45 mouse cellular contexts compared by ENCODE assay signal in genomic region chr10:95814351-95814750, GRCm38 (mm10). TPM values are rescaled to one million over a fixed set of nuclear protein-coding genes. Genes with fewer than 3 reads are reported as not detected.
"Had no signal": no experiment of that assay in that cellular context is flagged by ENCODE, and none has a peak within 500 bp of the region (broad histone marks: within the 10 kb centered on the region; RNA-seq: fewer than 3 reads in every experiment).

No protein-coding gene starts in this region.

- H3K27ac ChIP-seq: heart, embryonic 10.5 days; heart, embryonic 13.5 days; heart, embryonic 15.5 days; hindbrain, embryonic 10.5 days; hindbrain, embryonic 12.5 days; hindbrain, embryonic 13.5 days; hindbrain, embryonic 14.5 days; hindbrain, embryonic 15.5 days; hindbrain, postnatal 0 days; intestine, embryonic 15.5 days; kidney, embryonic 15.5 days; kidney, postnatal 0 days; layer of hippocampus, adult 2 months had no signal

- H3K4me1 ChIP-seq: heart, embryonic 10.5 days; intestine, embryonic 15.5 days had no signal

- H3K9me3 ChIP-seq: heart, embryonic 10.5 days; heart, embryonic 13.5 days; heart, embryonic 15.5 days; hindbrain, embryonic 10.5 days; hindbrain, embryonic 12.5 days; hindbrain, embryonic 13.5 days; hindbrain, embryonic 15.5 days; intestine, embryonic 15.5 days; kidney, embryonic 15.5 days had no signal

- H3K27me3 ChIP-seq: heart, embryonic 13.5 days; heart, embryonic 15.5 days; hindbrain, embryonic 12.5 days; hindbrain, embryonic 13.5 days; hindbrain, embryonic 15.5 days; intestine, embryonic 15.5 days; kidney, embryonic 15.5 days had no signal

- H3K9ac ChIP-seq: heart, embryonic 13.5 days; heart, embryonic 15.5 days; hindbrain, embryonic 12.5 days; hindbrain, embryonic 13.5 days; hindbrain, embryonic 14.5 days; hindbrain, embryonic 15.5 days; intestine, embryonic 15.5 days; kidney, embryonic 15.5 days had no signal

- H3K36me3 ChIP-seq: heart, embryonic 10.5 days; heart, embryonic 13.5 days; heart, embryonic 15.5 days; hindbrain, embryonic 10.5 days; hindbrain, embryonic 12.5 days; hindbrain, embryonic 13.5 days; hindbrain, embryonic 15.5 days; intestine, embryonic 15.5 days; kidney, embryonic 15.5 days had no signal

- DNase-seq: heart, postnatal 10 days; heart, postnatal 14 days; heart, postnatal 36 days; heart, postnatal 4 days; kidney, adult 11 months; kidney, adult 18-20 months; kidney, adult 2 months; kidney, adult 8-10 months; kidney, adult 9 months; kidney, postnatal 10 days; kidney, postnatal 14 days; kidney, postnatal 25 days; kidney, postnatal 36 days; kidney, postnatal 4 days; layer of hippocampus, adult 9-11 months; layer of hippocampus, postnatal 36 days had no signal

- H3K4me2 ChIP-seq: heart, embryonic 11.5 days; heart, embryonic 13.5 days; heart, embryonic 15.5 days; hindbrain, embryonic 12.5 days; hindbrain, embryonic 13.5 days; hindbrain, embryonic 14.5 days; hindbrain, embryonic 15.5 days; intestine, embryonic 15.5 days; kidney, embryonic 15.5 days had no signal

- ATAC-seq: hindbrain, embryonic 16.5 days; hindbrain, postnatal 0 days; inflammation-experienced regulatory T-cells, adult 6 months; intestine, embryonic 15.5 days; intestine, embryonic 16.5 days; intestine, postnatal 0 days had no signal

- H3K4me3 ChIP-seq: heart, embryonic 10.5 days; heart, embryonic 13.5 days; heart, embryonic 15.5 days; hindbrain, embryonic 10.5 days; hindbrain, embryonic 12.5 days; hindbrain, embryonic 13.5 days; hindbrain, embryonic 15.5 days; intestine, embryonic 15.5 days; kidney, embryonic 15.5 days; layer of hippocampus, adult 2 months had no signal

RNA-seq across cellular contexts. Expression of gene Gm33543, which starts 28.4 kb away (rescaled TPM):
- total RNA-seq: hematopoietic stem cell, adult 5-6 weeks; hindbrain, postnatal 0 days; layer of hippocampus, adult 2 months; layer of hippocampus, adult 8-10 months; layer of hippocampus, postnatal 10 days; layer of hippocampus, postnatal 14 days; layer of hippocampus, postnatal 25 days; layer of hippocampus, postnatal 36 days had no signal
- polyA plus RNA-seq: heart, embryonic 10.5 days; heart, embryonic 11.5 days; heart, embryonic 13.5 days; heart, embryonic 14.5 days; heart, embryonic 15.5 days; heart, embryonic 16.5 days; hindbrain, embryonic 10.5 days; hindbrain, embryonic 11.5 days; hindbrain, embryonic 12.5 days; hindbrain, embryonic 13.5 days; hindbrain, embryonic 14.5 days; hindbrain, embryonic 15.5 days; hindbrain, embryonic 16.5 days; inflammation-experienced regulatory T-cells, adult 6 months; intestine, embryonic 14.5 days; intestine, embryonic 15.5 days; intestine, embryonic 16.5 days; intestine, postnatal 0 days; kidney, embryonic 14.5 days; large intestine, adult 2 months had no signal
